Mouse (Mus musculus): ENCODE measurements at regions not wholly inside any gene's neighbourhood (a gene's known extent, or its start where the extent isn't known, plus 50 kb on each side); places are given as distances from the start of the nearest gene placed in this dataset.

GRCm38 (mm10) chr16:50010074-50010473 lies 209.7 kb downstream of the Cd47 start:
- ATAC-seq: no peak

GRCm38 (mm10) chr16:50010532-50010971 lies 210.2 kb downstream of the Cd47 start:
- no peak for ATAC-seq

GRCm38 (mm10) chr16:50023885-50024284 lies 223.6 kb downstream of the Cd47 start:
- no peak for ATAC-seq

DNA sequence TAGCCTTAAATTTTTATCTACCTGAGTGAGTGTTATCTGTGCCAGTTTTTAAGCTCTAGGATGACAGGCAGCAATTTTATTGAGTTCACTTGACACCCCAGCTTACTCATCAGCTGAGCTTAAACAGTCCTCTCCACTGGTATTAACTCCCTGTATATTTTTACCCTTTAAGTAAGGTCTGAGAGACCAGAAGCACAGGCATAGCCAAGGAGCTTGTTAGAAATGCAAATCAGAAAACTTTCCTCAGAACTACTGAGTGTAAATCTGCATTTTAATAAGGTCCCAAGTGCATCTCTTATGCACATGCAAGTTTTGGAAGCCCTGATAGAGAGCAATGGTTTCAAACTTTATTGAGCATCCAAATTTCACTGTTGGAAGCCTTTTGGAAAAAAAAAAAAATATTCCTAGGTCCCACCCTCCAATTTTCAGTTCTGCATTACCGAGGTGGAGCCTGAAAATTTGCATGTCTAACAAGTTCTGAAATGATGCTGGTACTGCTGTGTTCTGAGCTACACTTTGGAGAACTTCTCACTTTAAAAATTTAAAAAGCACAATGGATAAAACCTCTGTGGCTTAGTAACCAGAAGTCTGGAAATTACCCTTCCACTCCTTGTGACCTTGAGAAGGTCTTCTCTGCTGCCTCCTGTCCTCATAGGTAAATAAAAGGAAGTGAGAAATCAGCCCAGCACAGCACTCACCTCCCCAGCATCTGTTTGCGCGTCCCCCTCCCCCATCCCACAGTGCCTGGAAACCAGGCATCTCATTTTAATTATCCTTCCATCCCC lies 226.0 kb downstream of the Cd47 start:
- ATAC-seq: no peak

- no peak for ATAC-seq
These were observed 226.9 kb downstream of the Cd47 start for GRCm38 (mm10) chr16:50027189-50027588.

DNA sequence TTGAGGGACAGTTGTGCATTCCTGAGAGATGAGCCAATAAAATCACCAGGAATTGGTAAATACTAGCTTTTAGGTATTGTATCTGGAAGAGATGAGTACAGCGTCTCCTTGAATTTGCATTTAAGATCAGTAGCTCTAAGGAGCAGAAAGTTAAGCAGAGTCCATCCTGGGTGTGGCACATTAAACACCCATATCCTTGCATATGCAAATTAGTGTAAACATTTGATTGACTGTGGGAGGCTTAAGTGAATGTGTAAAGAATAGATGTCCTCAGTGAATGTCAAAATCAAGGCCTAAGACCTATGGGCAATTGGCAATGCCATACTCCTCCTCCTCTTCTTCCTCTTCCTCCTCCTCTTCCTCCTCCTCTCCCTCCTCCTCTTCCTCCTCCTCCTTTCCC lies 229.4 kb downstream of the Cd47 start:
- ATAC-seq: no peak

- ATAC-seq: peak; percentile 30
These were observed 230.0 kb downstream of the Cd47 start for GRCm38 (mm10) chr16:50030355-50030754.

DNA sequence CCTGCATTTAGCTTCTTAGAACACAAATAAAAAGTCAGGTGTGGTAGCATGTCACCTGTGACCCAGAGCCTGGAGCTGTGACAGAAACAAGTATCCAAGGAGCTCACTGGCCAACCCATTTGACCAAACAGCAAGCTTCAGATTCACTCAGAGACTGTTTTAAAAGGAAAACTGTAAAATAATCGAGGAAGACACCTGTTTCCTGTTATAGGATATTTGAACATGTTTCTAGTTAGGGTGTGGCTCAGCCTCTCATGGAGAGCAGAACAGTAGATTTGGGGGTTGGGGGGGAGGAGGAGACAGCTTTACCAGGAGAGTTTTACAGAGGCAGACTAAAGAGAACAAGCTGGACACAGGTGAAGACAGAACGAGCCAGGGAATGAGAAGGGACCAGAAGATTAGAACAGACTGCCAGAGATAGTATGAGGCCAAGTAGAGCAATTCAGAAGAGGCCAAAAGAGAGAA lies 230.6 kb downstream of the Cd47 start:
- ATAC-seq: peak; percentile 26

- no peak for ATAC-seq
These were observed 232.5 kb downstream of the Cd47 start for GRCm38 (mm10) chr16:50032798-50033197.

- no peak for ATAC-seq
These were observed 236.0 kb downstream of the Cd47 start for GRCm38 (mm10) chr16:50036296-50036734.

DNA sequence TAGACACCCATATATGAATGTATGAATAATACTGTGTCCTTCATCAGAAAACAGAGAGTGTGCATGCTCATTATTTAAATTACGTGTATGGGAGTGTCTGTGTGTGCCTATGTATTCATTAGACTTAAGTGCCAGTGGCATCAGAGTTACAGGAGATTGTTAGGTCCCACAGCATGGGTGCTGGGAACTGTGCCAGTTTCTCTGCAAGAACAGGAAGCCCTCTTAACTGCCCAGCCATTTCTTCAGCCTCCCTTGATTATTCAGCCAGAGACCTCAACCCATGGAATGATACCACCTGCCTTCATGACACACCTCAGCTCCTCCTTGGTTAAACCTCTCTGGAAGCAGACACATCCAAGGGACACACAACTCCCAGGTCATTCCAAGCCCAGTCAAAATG lies 243.8 kb downstream of the Cd47 start:
- no peak for ATAC-seq

- ATAC-seq: peak; percentile 93
These were observed 245.5 kb downstream of the Cd47 start for GRCm38 (mm10) chr16:50045552-50046547.

GRCm38 (mm10) chr16:50063540-50063939 lies 263.2 kb downstream of the Cd47 start:
- no peak for ATAC-seq

DNA sequence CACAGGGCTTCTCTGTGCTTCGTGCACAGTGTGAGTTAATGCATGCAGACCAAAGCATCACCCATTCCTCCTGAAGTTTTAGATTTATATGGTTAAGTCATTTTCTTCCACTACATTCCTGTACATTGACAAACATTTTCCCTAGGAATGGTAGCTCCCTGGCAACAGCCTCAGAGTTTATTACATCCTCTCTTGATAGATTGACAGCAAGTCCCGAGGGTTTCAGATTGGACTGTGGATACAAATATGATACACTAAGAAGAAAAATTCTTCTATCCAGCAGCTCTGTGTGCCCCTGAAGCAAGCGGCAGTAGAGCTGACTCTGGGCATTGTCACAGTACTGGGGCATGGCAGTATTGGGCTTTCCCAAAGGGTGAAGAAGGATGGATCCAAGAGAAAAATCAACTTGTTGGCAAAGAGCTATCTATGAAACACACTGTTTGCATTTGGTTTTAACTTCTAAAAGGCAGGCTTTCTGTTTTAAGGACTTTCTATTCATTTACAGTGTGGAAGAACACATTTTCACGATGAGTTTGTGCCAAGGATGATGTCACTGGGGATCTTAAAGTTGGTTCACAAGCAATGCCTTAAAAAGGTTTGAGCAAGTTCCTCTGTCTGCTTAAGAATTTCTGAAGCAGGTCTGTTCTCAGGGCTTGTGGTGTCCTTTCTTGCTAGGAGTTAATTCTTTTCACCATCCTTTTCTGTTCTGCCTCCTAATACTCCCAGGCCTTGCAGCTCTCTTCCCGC lies 265.2 kb downstream of the Cd47 start:
- no peak for ATAC-seq

- peak; percentile 65 for ATAC-seq
These were observed 268.7 kb downstream of the Cd47 start for GRCm38 (mm10) chr16:50069033-50069432.

DNA sequence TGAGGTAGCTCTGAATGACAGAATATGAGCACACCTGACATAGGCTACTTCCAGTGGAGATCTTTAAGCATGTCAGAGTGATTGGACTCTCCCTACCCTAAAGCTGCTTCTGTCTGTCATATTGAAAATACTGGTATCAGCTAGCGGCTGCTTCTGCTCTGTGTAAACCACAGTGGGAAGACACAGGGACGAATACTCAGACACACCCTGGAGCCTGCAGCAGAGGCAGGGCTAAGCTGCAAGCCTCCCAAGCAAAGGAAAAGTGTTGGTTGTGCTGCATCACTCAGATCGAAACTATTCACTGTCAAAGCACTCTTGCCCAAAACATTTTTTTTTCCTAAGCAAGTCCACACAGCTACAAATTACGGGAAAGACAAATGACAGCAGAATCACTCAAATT lies 270.4 kb downstream of the Cd47 start:
- no peak for ATAC-seq

- ATAC-seq: no peak
These were observed 272.6 kb downstream of the Cd47 start for GRCm38 (mm10) chr16:50072853-50073360.

- ATAC-seq: peak; percentile 55
These were observed 273.6 kb downstream of the Cd47 start for GRCm38 (mm10) chr16:50073979-50074378.

- no peak for ATAC-seq
These were observed 275.3 kb downstream of the Cd47 start for GRCm38 (mm10) chr16:50075641-50076040.

DNA sequence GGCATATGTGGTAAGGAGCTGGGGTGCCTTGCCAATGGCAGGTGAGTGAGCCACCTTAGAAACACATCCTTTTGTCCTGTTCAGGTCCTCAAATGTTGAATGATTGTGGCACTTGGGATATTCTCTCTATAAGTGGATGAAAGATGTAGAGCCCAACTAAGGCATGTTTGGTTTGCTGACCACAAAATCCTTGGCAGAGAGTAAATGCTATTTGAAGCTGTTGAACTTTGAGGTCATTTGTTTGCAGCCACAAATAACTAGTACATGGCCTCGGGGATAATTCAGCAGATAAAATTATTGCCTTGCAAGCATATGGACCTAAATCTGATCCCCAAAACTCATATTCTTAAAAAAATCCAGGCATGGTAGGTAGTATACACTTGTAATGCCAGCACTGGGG lies 281.2 kb downstream of the Cd47 start:
- no peak for ATAC-seq

DNA sequence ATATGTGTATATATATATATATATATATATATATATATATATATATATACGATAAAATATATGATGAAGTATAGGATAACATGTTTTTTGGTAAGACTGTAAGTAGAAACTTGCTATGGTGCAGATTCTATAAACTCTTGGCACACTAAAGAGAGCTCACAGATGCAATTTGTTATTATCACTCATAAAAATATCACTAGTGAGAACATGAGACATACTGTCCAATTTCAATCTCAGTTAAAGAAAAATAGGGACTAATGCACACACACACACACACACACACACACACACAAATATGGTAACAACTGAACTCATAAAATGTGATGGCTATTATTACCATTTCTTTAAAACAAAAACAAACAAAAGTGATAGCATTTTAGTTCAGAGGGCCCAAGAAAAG lies 292.0 kb downstream of the Cd47 start:
- ATAC-seq: no peak

GRCm38 (mm10) chr16:50092780-50093179 lies 292.4 kb downstream of the Cd47 start:
- no peak for ATAC-seq

Data from inflammation-experienced regulatory T-cells, adult 6 months (primary cell).